Mouse (Mus musculus): Measurements from ENCODE around the gene Spata18. TPM values are rescaled to one million over a fixed set of nuclear protein-coding genes. Genes with fewer than 3 reads are reported as not detected.

Spata18 gene
- polyA plus RNA-seq, 1 experiment from 2014 or later = 1.0 TPM

GRCm38 (mm10) chr5:73697700-73698099 lies 46.5 kb downstream of the Spata18 start:
- Histone ChIP-seq H3K4me2 (replicated peaks; ENCODE audit: low read depth, low read length) (no peak overlapping the region), H3K4me1 (replicated peaks; ENCODE audit: control insufficient read depth, insufficient read depth, low read length) (no peaks in the 10 kb centered on the region), H3K9me3 (ENCODE audit: control insufficient read depth, low read length) (no peaks in the 10 kb centered on the region), H3K4me3 (ENCODE audit: low read depth, low read length) (no peak overlapping the region), H3K9ac (ENCODE audit: low read depth, low read length) (no peak overlapping the region), H3K27me3 (ENCODE audit: control insufficient read depth, insufficient read depth, low read length) (no peaks in the 10 kb centered on the region), H3K27ac (ENCODE audit: low read depth, low read length) (no peak overlapping the region), H3K36me3 (ENCODE audit: control insufficient read depth, insufficient read depth, low read length) (no peaks in the 10 kb centered on the region)
- ATAC-seq (ENCODE audit: low FRiP score) = no peak
- 72% methylated on average over 4 of the region's 4 CpGs for WGBS
- DNase-seq (ENCODE audit: low spot score) = no peak

- H3K27me3 ChIP-seq (ENCODE audit: control insufficient read depth, insufficient read depth, low read length) = no peaks in the 10 kb centered on the region
- ATAC-seq (ENCODE audit: low FRiP score) (no peak), DNase-seq (ENCODE audit: low spot score) (no peak)
- H3K27ac ChIP-seq (ENCODE audit: low read depth, low read length) = no peak overlapping the region
- 82% methylated on average over 17 of the region's 17 CpGs for WGBS
- H3K9ac ChIP-seq (ENCODE audit: low read depth, low read length) = no peak overlapping the region
- H3K36me3 ChIP-seq (ENCODE audit: control insufficient read depth, insufficient read depth, low read length) = no peaks in the 10 kb centered on the region
- H3K4me2 ChIP-seq (replicated peaks; ENCODE audit: low read depth, low read length) = no peak overlapping the region
- H3K9me3 ChIP-seq (ENCODE audit: control insufficient read depth, low read length) = no peaks in the 10 kb centered on the region
- H3K4me3 ChIP-seq (ENCODE audit: low read depth, low read length) = no peak overlapping the region
- H3K4me1 ChIP-seq (replicated peaks; ENCODE audit: control insufficient read depth, insufficient read depth, low read length) = no peaks in the 10 kb centered on the region
Measured at GRCm38 (mm10) chr5:73701063-73701890, 50.1 kb downstream of the Spata18 start.

GRCm38 (mm10) chr5:73701946-73702710 lies 50.9 kb downstream of the Spata18 start:
- Histone ChIP-seq H3K4me2 (replicated peaks; ENCODE audit: low read depth, low read length) (no peak overlapping the region), H3K9ac (ENCODE audit: low read depth, low read length) (no peak overlapping the region), H3K4me1 (replicated peaks; ENCODE audit: control insufficient read depth, insufficient read depth, low read length) (no peaks in the 10 kb centered on the region), H3K36me3 (ENCODE audit: control insufficient read depth, insufficient read depth, low read length) (no peaks in the 10 kb centered on the region), H3K4me3 (ENCODE audit: low read depth, low read length) (no peak overlapping the region), H3K27ac (ENCODE audit: low read depth, low read length) (no peak overlapping the region), H3K9me3 (ENCODE audit: control insufficient read depth, low read length) (no peaks in the 10 kb centered on the region), H3K27me3 (ENCODE audit: control insufficient read depth, insufficient read depth, low read length) (no peaks in the 10 kb centered on the region)
- ATAC-seq (ENCODE audit: low FRiP score) (no peak), DNase-seq (ENCODE audit: low spot score) (no peak)
- 90% methylated on average over 12 of the region's 12 CpGs for WGBS

DNA sequence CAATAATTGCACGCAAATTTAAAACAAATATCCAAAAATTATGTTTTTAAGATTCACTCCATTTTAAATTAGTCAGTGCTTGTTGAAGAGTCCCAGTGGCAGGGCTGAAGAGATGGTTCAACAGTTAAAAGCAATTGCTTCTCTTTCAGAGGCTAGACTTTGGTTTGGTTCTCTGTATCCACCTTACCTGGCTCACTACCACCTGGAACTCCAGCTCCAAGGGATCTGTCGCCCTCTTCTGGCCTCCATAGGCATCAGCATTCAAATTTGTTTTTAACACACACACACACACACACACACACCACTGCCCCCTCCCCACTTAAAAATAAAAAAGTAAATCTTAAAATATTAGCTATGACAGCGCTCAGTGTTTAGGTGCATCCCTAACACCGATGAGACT lies 51.9 kb downstream of the Spata18 start:
- no peaks in the 10 kb centered on the region for H3K36me3 ChIP-seq (ENCODE audit: control insufficient read depth, insufficient read depth, low read length)
- H3K4me2 ChIP-seq (replicated peaks; ENCODE audit: low read depth, low read length) = no peak overlapping the region
- H3K9me3 ChIP-seq (ENCODE audit: control insufficient read depth, low read length) = no peaks in the 10 kb centered on the region
- no peaks in the 10 kb centered on the region for H3K27me3 ChIP-seq (ENCODE audit: control insufficient read depth, insufficient read depth, low read length)
- no peak overlapping the region for H3K4me3 ChIP-seq (ENCODE audit: low read depth, low read length)
- no peaks in the 10 kb centered on the region for H3K4me1 ChIP-seq (replicated peaks; ENCODE audit: control insufficient read depth, insufficient read depth, low read length)
- DNase-seq (ENCODE audit: low spot score) (no peak), ATAC-seq (ENCODE audit: low FRiP score) (no peak)
- WGBS = 94% methylated on average over 4 of the region's 4 CpGs
- no peak overlapping the region for H3K9ac ChIP-seq (ENCODE audit: low read depth, low read length)
- H3K27ac ChIP-seq (ENCODE audit: low read depth, low read length) = no peak overlapping the region

DNA sequence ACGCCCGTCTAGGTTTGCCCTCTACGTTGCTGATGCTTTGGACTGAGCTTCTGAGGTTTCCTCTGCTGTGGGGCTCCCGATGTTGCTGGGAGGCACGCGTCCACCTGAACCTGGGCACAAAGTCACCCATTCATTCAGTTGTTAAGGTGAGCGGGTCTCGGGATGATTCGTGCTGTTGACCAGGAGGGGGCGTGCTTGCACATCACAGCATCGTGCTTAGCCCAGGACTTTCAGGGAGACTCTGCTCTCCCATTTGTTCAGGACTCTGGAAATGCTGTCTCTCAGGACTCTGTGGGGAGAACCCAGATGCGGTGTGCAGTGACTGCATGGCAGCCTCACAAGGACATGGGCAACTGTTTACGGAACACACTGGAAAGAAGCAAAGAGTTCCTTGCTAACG lies 53.1 kb downstream of the Spata18 start:
- Histone ChIP-seq H3K27me3 (ENCODE audit: control insufficient read depth, insufficient read depth, low read length) (no peaks in the 10 kb centered on the region), H3K27ac (ENCODE audit: low read depth, low read length) (no peak overlapping the region), H3K4me2 (replicated peaks; ENCODE audit: low read depth, low read length) (no peak overlapping the region), H3K36me3 (ENCODE audit: control insufficient read depth, insufficient read depth, low read length) (no peaks in the 10 kb centered on the region), H3K9me3 (ENCODE audit: control insufficient read depth, low read length) (no peaks in the 10 kb centered on the region), H3K4me3 (ENCODE audit: low read depth, low read length) (no peak overlapping the region), H3K9ac (ENCODE audit: low read depth, low read length) (no peak overlapping the region), H3K4me1 (replicated peaks; ENCODE audit: control insufficient read depth, insufficient read depth, low read length) (no peaks in the 10 kb centered on the region)
- DNase-seq (ENCODE audit: low spot score) (peak; percentile 11), ATAC-seq (ENCODE audit: low FRiP score) (no peak)
- 41% methylated on average over 14 of the region's 14 CpGs for WGBS

DNA sequence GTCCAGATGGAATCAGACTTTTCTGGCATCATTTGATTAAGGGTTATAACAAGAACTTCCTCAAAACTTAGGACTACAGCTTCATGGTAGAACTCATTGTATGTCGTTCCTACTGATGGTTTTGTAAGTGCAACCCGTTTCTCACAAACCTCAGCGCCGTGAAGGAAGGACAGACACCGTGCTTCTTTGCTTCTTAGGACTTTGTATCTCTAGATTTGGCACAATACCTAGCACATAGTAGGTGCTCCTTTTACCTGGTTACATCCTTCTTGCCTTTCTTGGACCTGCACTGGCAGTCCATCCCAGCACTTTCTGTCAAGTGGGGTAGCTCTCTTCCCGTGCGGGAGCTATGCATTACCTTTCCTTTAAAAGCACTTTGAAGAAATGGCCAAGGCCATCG lies 53.6 kb downstream of the Spata18 start:
- no peak for ATAC-seq (ENCODE audit: low FRiP score)
- Histone ChIP-seq H3K4me1 (replicated peaks; ENCODE audit: control insufficient read depth, insufficient read depth, low read length) (no peaks in the 10 kb centered on the region), H3K9ac (ENCODE audit: low read depth, low read length) (no peak overlapping the region), H3K9me3 (ENCODE audit: control insufficient read depth, low read length) (no peaks in the 10 kb centered on the region), H3K4me3 (ENCODE audit: low read depth, low read length) (no peak overlapping the region), H3K27me3 (ENCODE audit: control insufficient read depth, insufficient read depth, low read length) (no peaks in the 10 kb centered on the region), H3K4me2 (replicated peaks; ENCODE audit: low read depth, low read length) (no peak overlapping the region), H3K27ac (ENCODE audit: low read depth, low read length) (no peak overlapping the region), H3K36me3 (ENCODE audit: control insufficient read depth, insufficient read depth, low read length) (no peaks in the 10 kb centered on the region)
- WGBS = 89% methylated on average over 8 of the region's 8 CpGs
- no peak for DNase-seq (ENCODE audit: low spot score)

GRCm38 (mm10) chr5:73705290-73705689 lies 54.1 kb downstream of the Spata18 start:
- 90% methylated on average over 5 of the region's 5 CpGs for WGBS
- H3K4me1 ChIP-seq (replicated peaks; ENCODE audit: control insufficient read depth, insufficient read depth, low read length) = no peaks in the 10 kb centered on the region
- no peaks in the 10 kb centered on the region for H3K36me3 ChIP-seq (ENCODE audit: control insufficient read depth, insufficient read depth, low read length)
- no peak overlapping the region for H3K27ac ChIP-seq (ENCODE audit: low read depth, low read length)
- no peaks in the 10 kb centered on the region for H3K9me3 ChIP-seq (ENCODE audit: control insufficient read depth, low read length)
- ATAC-seq (ENCODE audit: low FRiP score) (no peak), DNase-seq (ENCODE audit: low spot score) (no peak)
- no peak overlapping the region for H3K4me3 ChIP-seq (ENCODE audit: low read depth, low read length)
- H3K27me3 ChIP-seq (ENCODE audit: control insufficient read depth, insufficient read depth, low read length) = no peaks in the 10 kb centered on the region
- no peak overlapping the region for H3K9ac ChIP-seq (ENCODE audit: low read depth, low read length)
- no peak overlapping the region for H3K4me2 ChIP-seq (replicated peaks; ENCODE audit: low read depth, low read length)

DNA sequence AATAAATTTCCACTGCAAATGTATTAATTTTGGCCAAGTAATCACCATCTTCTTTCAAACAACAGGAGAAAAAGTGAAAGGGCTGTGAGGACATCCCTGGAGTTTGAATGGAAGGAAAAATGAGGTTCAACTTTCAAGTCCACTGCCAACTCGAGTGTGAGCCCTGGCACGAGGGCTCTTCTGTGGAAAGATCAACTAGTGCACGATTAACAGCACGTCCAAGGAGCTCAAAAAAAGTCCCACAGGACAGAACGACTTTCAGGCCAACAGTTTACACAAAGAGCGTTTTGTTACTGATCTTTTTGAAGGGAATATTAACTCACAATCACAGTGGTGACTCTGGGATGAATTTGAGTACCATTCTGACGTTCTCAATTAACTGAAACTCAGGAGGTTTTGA lies 61.7 kb downstream of the Spata18 start:
- H3K9me3 ChIP-seq (ENCODE audit: control insufficient read depth, low read length) = no peaks in the 10 kb centered on the region
- WGBS = 74% methylated on average over 7 of the region's 7 CpGs
- no peaks in the 10 kb centered on the region for H3K36me3 ChIP-seq (ENCODE audit: control insufficient read depth, insufficient read depth, low read length)
- no peak overlapping the region for H3K4me2 ChIP-seq (replicated peaks; ENCODE audit: low read depth, low read length)
- H3K9ac ChIP-seq (ENCODE audit: low read depth, low read length) = no peak overlapping the region
- ATAC-seq (ENCODE audit: low FRiP score) = no peak
- no peak overlapping the region for H3K27ac ChIP-seq (ENCODE audit: low read depth, low read length)
- H3K4me3 ChIP-seq (ENCODE audit: low read depth, low read length) = no peak overlapping the region
- no peaks in the 10 kb centered on the region for H3K27me3 ChIP-seq (ENCODE audit: control insufficient read depth, insufficient read depth, low read length)
- no peaks in the 10 kb centered on the region for H3K4me1 ChIP-seq (replicated peaks; ENCODE audit: control insufficient read depth, insufficient read depth, low read length)
- DNase-seq (ENCODE audit: low spot score) = no peak

DNA sequence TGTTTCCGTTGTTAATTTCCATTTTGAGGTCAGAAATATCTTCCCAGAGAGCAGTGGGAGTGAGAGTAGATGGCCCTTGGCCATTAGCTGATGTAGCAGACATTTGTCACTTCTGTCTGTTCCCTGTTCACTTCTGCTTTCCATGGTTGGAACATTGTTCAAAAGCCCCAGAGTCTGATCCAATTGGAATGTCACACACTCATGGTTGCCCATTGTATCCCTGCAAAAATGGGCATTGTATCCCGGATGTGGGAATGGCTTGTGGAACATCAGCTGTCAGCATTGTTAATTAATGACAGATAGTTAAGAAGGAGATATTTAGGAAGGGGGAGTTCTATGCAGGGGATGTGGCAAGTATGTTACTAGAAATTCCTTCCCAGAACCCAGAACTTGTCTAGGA lies 65.8 kb downstream of the Spata18 start:
- H3K4me2 ChIP-seq (replicated peaks; ENCODE audit: low read depth, low read length) = no peak overlapping the region
- no peak overlapping the region for H3K9ac ChIP-seq (ENCODE audit: low read depth, low read length)
- H3K4me1 ChIP-seq (replicated peaks; ENCODE audit: control insufficient read depth, insufficient read depth, low read length) = no peaks in the 10 kb centered on the region
- no peaks in the 10 kb centered on the region for H3K9me3 ChIP-seq (ENCODE audit: control insufficient read depth, low read length)
- no peaks in the 10 kb centered on the region for H3K36me3 ChIP-seq (ENCODE audit: control insufficient read depth, insufficient read depth, low read length)
- no peak for ATAC-seq (ENCODE audit: low FRiP score)
- no peak overlapping the region for H3K27ac ChIP-seq (ENCODE audit: low read depth, low read length)
- no peaks in the 10 kb centered on the region for H3K27me3 ChIP-seq (ENCODE audit: control insufficient read depth, insufficient read depth, low read length)
- H3K4me3 ChIP-seq (ENCODE audit: low read depth, low read length) = no peak overlapping the region
- no peak for DNase-seq (ENCODE audit: low spot score)
- WGBS = 65% methylated on average over 2 of the region's 2 CpGs
